Mouse (Mus musculus) lung, postnatal 0 days (tissue): ENCODE measurements around the gene Sf3b6. TPM values are rescaled to one million over a fixed set of nuclear protein-coding genes. Genes with fewer than 3 reads are reported as not detected.

ENCODE experiments used
- ATAC-seq: fragments of 200-750 bp; cut with Nextera tagmentation; 2 replicates; pipeline ENCODE4 v1.8.0; 2017; ENCODE audit warnings: moderate library complexity
- DNase-seq: peaks from one replicate; pipeline ENCODE4 v3.0.0-alpha.2; 2016; ENCODE audit warnings: low spot score
- H3K27ac ChIP-seq: fragments of 300-500 bp; sonication (generic); 2 replicates; pipeline ENCODE4 v1.5.1; 2014; ENCODE audit warnings: antibody characterized with exemption, mild to moderate bottlenecking, low read length, mixed read lengths
- H3K27me3 ChIP-seq: fragments of 300-500 bp; sonication (generic); replicated peaks from 2 replicates; pipeline ENCODE4 v1.6.1; 2014; ENCODE audit warnings: low read length, mixed read lengths; ENCODE audit not compliant: insufficient read depth
- H3K36me3 ChIP-seq: fragments of 300-500 bp; sonication (generic); 2 replicates; pipeline ENCODE4 v1.6.1; 2014; ENCODE audit warnings: low read length, mixed read lengths; ENCODE audit not compliant: insufficient read depth
- H3K4me1 ChIP-seq: fragments of 300-500 bp; sonication (generic); 2 replicates; pipeline ENCODE4 v1.6.1; 2014; ENCODE audit warnings: antibody characterized with exemption, low read depth, low read length, mixed read lengths; ENCODE audit not compliant: insufficient read depth
- H3K4me2 ChIP-seq: fragments of 300-500 bp; sonication (generic); replicated peaks from 2 replicates; pipeline ENCODE4 v1.6.1; 2014; ENCODE audit warnings: low read depth, mild to moderate bottlenecking, low read length, moderate library complexity, mixed read lengths
- H3K4me3 ChIP-seq: fragments of 300-500 bp; sonication (generic); 2 replicates; pipeline ENCODE4 v1.5.1; 2014; ENCODE audit warnings: low read depth, low read length
- H3K9ac ChIP-seq: fragments of 300-500 bp; sonication (generic); replicated peaks from 2 replicates; pipeline ENCODE4 v1.6.1; 2014; ENCODE audit warnings: low read depth, mild to moderate bottlenecking
- H3K9me3 ChIP-seq: fragments of 300-500 bp; sonication (generic); 2 replicates; pipeline ENCODE4 v1.6.1; 2016; ENCODE audit warnings: low read length, mixed read lengths
- CTCF ChIP-seq: IDR thresholded peaks from 2 replicates; pipeline ENCODE4 v1.5.1; 2016; ENCODE audit warnings: antibody characterized with exemption, mild to moderate bottlenecking
- EP300 ChIP-seq: IDR thresholded peaks from 2 replicates; pipeline ENCODE4 v1.6.1; 2016; ENCODE audit warnings: antibody characterized with exemption, mild to moderate bottlenecking, control low read depth
- WGBS: fragments of 180-500 bp; shearing (Covaris S2); extraction: QIAGEN DNeasy Blood & Tissue Kit; methylation state at CpG from one replicate; pipeline ENCODE4 v1.1.7; 2014; 5-methylcytosine and 5-hydroxymethylcytosine counted together
- polyA plus RNA-seq: library from polyadenylated mRNA; unstranded; fragments of >200 nt; fragmentation: Nextera tagmentation; extraction: Ambion mirVana; gene quantifications from 2 replicates; pipeline ENCODE4 v1.2.1, GENCODE M21; 2015

Sf3b6 gene
- polyA plus RNA-seq, 1 experiment from 2014 or later, result 204 TPM

- Histone ChIP-seq H3K4me3 (no peak overlapping the region), H3K4me2 (no peak overlapping the region), H3K9me3 (no peaks in the 10 kb centered on the region), H3K27ac (no peak overlapping the region), H3K36me3 (no peaks in the 10 kb centered on the region), H3K9ac (no peak overlapping the region), H3K4me1 (peaks cover 3% of the 10 kb centered on the region), H3K27me3 (no peaks in the 10 kb centered on the region)
- no peak for DNase-seq
- 82% methylated on average over 8 of the region's 8 CpGs for WGBS
- TF ChIP-seq EP300 (no peak), CTCF (no peak)
- no peak for ATAC-seq
Measured at GRCm38 (mm10) chr12:4868924-4869323, 51.6 kb downstream of the Sf3b6 start.

GRCm38 (mm10) chr12:4871260-4871659 lies 53.9 kb downstream of the Sf3b6 start:
- Histone ChIP-seq H3K27me3 (no peaks in the 10 kb centered on the region), H3K4me3 (no peak overlapping the region), H3K36me3 (no peaks in the 10 kb centered on the region), H3K9ac (no peak overlapping the region), H3K4me1 (peaks cover 11% of the 10 kb centered on the region), H3K9me3 (no peaks in the 10 kb centered on the region), H3K4me2 (no peak overlapping the region), H3K27ac (no peak overlapping the region)
- DNase-seq (no peak), ATAC-seq (no peak)
- WGBS, result 87% methylated on average over 5 of the region's 5 CpGs
- TF ChIP-seq EP300 (no peak), CTCF (no peak)

- Histone ChIP-seq H3K9me3 (no peaks in the 10 kb centered on the region), H3K9ac (no peak overlapping the region), H3K27me3 (no peaks in the 10 kb centered on the region), H3K4me1 (peaks cover 11% of the 10 kb centered on the region), H3K4me2 (no peak overlapping the region), H3K27ac (no peak overlapping the region), H3K4me3 (no peak overlapping the region), H3K36me3 (no peaks in the 10 kb centered on the region)
- ATAC-seq (no peak), DNase-seq (no peak)
- 51% methylated on average over 4 of the region's 4 CpGs for WGBS
- TF ChIP-seq EP300 (no peak), CTCF (no peak; the same call in 1 of the 2 replicates)
Measured at GRCm38 (mm10) chr12:4872273-4872672, 54.9 kb downstream of the Sf3b6 start.

- Histone ChIP-seq H3K27me3 (no peaks in the 10 kb centered on the region), H3K27ac (no peak overlapping the region), H3K36me3 (no peaks in the 10 kb centered on the region), H3K9ac (no peak overlapping the region), H3K4me3 (no peak overlapping the region), H3K4me1 (peaks cover 11% of the 10 kb centered on the region), H3K9me3 (no peaks in the 10 kb centered on the region), H3K4me2 (no peak overlapping the region)
- DNase-seq, result no peak
- WGBS, result 67% methylated on average over 5 of the region's 5 CpGs
- no peak for ATAC-seq
- TF ChIP-seq CTCF, result no peak
- no peak for TF ChIP-seq EP300
Measured at GRCm38 (mm10) chr12:4872983-4873477, 55.7 kb downstream of the Sf3b6 start.

GRCm38 (mm10) chr12:4873531-4873930 lies 56.2 kb downstream of the Sf3b6 start:
- 0 out of 2 replicates have a peak overlapping the region, but pooled peaks have one; percentile 31 for H3K4me3 ChIP-seq
- H3K9ac ChIP-seq, result no peak overlapping the region
- no peaks in the 10 kb centered on the region for H3K27me3 ChIP-seq
- no peaks in the 10 kb centered on the region for H3K9me3 ChIP-seq
- H3K27ac ChIP-seq, result no peak overlapping the region
- peak overlapping the region; percentile 65 for H3K4me2 ChIP-seq
- TF ChIP-seq EP300 (no peak), CTCF (no peak)
- ATAC-seq, result no peak
- H3K36me3 ChIP-seq, result no peaks in the 10 kb centered on the region
- peaks cover 11% of the 10 kb centered on the region for H3K4me1 ChIP-seq
- DNase-seq, result no peak
- 78% methylated on average over 6 of the region's 6 CpGs for WGBS

GRCm38 (mm10) chr12:4874161-4874927 lies 57.0 kb downstream of the Sf3b6 start, which contains the start of gene Mfsd2b:
TSS of gene Mfsd2b (minus strand) at chr12:4874359.
- ATAC-seq (peak; percentile 94), DNase-seq (peak; percentile 89)
- Histone ChIP-seq H3K36me3 (no peaks in the 10 kb centered on the region), H3K4me3 (peak within 1 kb of the TSS; percentile 31), H3K27ac (no peak within 1 kb of the TSS), H3K4me2 (peak within 1 kb of the TSS; percentile 65), H3K27me3 (no peaks in the 10 kb centered on the region), H3K4me1 (peaks cover 11% of the 10 kb centered on the region), H3K9me3 (no peaks in the 10 kb centered on the region), H3K9ac (0 out of 2 replicates have a peak within 1 kb of the TSS, but pooled peaks have one; percentile 16)
- 1% methylated on average over 24 of the region's 24 CpGs for WGBS
- TF ChIP-seq CTCF, result no peak
- no peak for TF ChIP-seq EP300
